Mouse (Mus musculus): Measurements from ENCODE around the gene Unc93a.
"Not testable (repeated sequence)": the region's sequence is repeated elsewhere in the genome, so short reads cannot be mapped to it uniquely, and the experiment has no call there.

Unc93a gene

GRCm38 (mm10) chr17:13067864-13068385 lies 63.7 kb downstream of the Unc93a start:
- not testable (repeated sequence) for DNase-seq

DNA sequence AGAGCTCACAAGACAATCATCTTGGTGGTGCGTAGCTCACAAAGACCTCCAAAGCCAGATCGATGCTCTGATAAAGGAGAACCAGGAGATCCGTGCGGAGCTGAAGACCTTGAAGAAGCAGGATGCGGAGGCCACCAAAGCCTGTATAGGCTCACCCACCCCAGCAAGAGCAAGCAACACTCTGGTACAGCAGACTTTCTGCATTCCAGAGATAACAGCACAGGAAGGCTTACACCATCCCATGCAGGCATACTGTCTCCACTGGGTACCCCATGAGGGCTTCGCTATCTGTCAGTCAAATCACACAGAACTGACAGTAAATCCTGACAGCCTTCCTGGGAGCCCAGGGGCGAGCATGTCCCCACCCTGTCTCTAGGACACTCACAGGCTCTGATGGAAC lies 68.7 kb downstream of the Unc93a start:
- DNase-seq = not testable (repeated sequence)

DNA sequence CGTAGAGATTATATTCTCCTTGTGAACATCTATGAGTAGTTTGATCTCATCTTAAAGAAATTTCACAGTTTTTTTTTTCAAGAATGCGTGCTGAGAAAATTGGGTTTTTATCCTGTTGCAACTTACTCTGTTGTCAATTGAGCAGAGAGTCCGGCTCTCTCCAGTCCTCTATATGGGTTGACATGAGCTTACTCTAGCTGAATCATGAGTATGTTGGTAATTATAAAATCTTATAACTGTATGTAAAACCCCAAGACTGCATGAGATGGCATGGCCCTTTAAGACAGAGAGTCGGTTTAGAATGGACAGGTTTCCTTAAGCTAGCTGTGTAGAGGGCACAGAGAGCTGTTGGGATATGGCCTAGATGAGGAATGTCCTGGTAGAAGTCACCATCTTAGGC lies 70.8 kb downstream of the Unc93a start, which contains the start of gene Tcp10b:
Tcp10b (plus strand) TSS at position 301 of the 400 bp plus-strand sequence.
- DNase-seq = not testable (repeated sequence)
